Mouse (Mus musculus) gastrocnemius, postnatal 10 days (tissue): ENCODE measurements around the gene D130052B06Rik. TPM values are rescaled to one million over a fixed set of nuclear protein-coding genes. Genes with fewer than 3 reads are reported as not detected.

ENCODE experiments used
- DNase-seq: peaks from one replicate; pipeline ENCODE4 v3.0.0; 2021; ENCODE audit warnings: mixed read lengths
- long read RNA-seq, 2 experiments: library from polyadenylated mRNA; stranded (forward); transcript quantifications; one replicate each; pipeline ENCODE4 v2.0.0; 2021
- total RNA-seq, 2 experiments: library from RNA; stranded (reverse); gene quantifications; 2 replicates each; pipeline ENCODE4 v1.2.3; 2021

D130052B06Rik gene
- not detected for total RNA-seq
- long read RNA-seq, experiment 1: 0 reads
- long read RNA-seq, experiment 2: 0 reads

DNA sequence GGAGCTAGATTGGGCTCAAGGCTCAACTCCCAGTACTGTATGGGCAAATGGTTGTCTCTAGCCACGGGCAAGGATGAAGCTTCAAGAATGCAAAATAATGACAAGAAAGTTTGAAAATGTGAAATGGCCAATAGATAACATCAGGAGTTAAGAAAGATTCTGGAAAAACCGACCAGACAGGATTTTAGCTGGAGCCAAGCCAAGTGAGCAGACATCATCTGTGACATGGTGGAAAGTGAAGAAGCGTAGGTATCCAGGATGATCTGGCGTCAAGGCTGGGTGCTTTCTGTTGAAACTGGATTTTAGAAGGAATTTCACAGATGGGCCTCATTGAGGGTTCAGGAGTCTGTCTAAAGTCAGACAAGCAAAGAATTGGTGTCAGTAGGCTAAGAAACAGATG is at the start of gene D130052B06Rik:
Gene D130052B06Rik (plus strand): TSS at position 317 of the 400 bp plus-strand sequence.
- no peak for DNase-seq

DNA sequence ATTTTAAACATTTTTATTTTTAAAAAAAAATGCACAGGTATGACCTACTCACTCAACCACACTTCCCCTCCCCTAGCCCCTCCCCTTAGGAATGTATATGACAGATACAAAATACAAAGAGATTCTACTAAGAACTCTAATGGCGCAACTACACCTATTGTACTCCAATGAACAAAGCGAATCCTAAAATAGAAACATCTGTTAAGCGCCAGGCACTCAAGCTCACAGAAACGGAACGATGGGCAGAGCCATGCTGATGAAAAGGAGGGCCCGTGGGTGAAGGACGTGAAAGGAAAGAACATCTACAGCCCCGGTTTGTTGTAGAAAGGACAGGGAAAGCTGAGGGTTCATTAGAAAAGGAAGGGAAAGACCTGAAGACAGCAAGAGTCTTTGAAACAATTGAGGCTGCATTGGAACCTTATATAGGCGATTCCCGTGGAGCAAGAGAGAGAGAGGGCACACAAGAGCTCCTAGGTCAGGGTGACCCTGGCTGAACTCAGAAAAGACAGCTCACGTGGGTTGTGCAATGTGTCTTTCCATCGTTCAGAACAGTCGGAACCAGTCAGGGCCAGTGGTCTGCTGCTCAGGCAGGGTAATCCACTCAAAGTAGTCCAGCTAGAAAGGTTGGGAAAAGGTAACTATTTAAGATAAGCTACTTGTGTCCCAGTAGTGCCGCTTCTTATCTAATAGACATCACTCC is 48.1 kb upstream of the D130052B06Rik start:
- DNase-seq: no peak

DNA sequence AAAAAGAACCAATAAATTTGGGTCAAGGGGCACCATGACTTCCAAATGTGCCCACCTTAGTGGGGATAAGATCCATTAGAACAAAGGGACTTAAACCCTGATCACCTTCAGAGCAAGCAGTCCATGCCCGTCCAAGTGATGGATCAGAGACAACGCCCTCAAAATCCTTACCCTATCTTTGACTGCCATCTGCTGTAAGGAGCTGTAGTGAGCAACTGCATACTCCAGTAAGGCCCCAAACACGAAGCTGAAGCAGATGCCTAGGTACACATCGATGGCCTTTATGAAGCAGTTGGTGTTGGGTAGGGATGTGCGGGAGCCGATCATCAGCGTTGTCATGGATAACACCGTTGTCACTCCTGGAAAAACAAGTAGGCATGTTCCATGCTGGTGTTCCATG is 45.0 kb upstream of the D130052B06Rik start:
- no peak for DNase-seq

DNA sequence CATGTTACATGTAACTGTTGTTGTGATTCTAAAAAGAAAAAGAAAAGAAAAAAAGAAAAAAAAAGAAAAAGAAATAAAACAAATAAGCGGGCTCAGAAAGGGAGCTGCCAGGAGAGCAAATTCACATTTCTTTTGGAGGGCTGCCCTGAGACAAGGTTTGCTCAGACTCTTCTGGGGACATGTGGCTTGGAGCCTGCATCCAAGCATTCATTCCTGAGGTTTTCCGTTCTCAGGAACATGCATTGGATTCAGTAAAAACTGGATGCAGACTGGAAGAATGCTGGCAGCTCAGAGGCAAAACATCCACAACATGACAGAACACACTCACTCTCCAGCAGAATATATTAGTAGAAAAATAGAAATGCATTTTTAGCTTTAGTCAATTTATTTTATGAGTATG is 35.2 kb upstream of the D130052B06Rik start:
- DNase-seq: no peak

DNA sequence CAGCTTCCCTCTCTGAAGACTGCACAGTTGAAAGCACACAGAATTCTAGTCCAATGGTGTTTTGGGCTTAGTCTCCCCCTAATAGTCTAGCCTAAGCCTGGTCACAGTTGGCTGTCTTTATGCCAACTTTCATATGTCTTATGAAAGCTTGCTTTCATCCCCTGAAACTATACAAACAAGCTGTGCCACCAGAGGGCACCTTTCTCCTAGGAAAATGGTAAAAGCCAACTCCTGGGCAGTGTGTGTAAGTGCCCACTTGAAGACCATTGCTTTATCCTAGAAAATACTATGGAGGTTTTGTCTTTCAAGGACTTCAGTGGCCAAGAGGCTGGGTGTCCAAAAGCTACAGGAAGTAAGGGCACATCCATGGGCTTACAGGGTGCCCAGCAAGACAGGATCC is 28.7 kb upstream of the D130052B06Rik start:
- DNase-seq: no peak

DNA sequence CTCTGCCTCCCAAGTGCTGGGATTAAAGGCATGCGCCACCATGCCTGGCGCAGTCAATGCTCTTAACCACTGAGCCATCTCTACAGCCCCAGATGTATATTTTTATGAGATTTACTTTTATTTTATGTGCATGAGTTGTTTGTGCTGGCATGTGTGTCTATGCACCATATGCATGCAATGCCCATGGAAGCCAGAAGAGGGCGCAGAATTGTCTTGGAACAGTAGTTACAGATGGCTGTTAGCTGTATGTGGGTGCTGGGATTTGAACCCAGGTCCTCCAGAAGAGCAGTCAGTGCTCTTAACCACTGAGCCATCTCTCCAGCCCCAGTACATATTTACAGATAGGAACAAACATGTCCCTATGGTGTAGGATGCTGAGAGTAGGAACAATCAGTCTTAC is 24.2 kb upstream of the D130052B06Rik start:
- DNase-seq: no peak

DNA sequence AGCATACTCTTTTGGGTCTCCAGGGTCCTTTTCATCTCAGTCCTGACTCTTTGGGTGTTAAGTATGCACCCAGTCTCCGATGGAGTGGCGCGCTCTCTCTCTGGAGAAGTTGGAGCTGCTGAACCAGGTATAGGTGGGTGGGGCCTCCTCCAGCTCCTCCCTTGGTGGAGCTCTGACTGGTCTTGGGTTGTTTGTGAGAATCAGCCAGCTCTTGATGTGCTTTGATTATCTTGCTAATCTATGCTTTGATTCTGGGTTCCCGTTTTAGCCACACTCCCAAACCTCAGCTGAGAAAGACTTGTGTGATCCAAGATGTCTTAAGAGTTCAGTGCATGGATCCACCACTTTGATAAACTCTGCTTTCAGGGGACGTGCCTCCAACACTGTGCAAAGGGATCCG is 20.2 kb upstream of the D130052B06Rik start, which contains the start of gene Gabrp:
Gene Gabrp (minus strand): TSS at position 101 of the 400 bp plus-strand sequence.
- no peak for DNase-seq

DNA sequence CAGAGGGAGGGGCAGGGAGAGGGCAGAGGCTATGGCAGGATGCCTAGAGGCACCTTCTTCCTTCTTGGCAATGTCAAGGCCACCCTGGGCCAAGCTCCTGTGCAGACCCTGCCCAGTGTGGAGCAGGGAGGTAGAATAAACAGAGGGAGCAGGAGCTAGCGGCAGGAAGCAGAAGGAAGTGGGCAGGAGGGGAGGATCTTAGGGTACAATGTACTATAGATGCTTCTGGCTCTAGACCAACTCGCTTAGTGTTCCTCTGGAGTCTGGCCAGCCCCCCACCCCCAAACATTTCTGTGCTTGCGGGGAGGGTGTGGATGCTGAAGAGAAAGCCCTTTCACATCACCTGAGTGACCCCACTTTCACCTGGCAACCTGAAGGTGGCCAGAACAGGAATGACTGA is 19.5 kb upstream of the D130052B06Rik start:
- no peak for DNase-seq

DNA sequence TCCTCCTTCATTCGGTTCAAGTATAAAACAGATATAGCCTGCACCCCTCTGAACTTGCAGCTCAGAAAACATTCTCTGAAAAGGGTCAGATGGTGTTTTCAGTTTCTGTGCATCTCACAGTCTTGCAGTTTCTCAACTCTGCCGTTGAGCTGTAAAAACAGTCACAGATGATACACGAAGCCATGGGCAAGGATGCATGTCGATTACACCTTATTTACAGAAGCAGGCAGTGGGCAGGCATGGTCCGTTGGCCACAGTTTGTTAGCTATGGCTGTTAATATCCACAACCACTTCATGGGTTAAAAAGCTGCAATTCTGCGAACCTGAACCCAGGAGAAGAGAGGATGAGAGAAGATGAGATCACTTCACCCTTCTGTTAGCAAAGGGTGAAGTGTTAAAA is 12.5 kb upstream of the D130052B06Rik start:
- DNase-seq: no peak

DNA sequence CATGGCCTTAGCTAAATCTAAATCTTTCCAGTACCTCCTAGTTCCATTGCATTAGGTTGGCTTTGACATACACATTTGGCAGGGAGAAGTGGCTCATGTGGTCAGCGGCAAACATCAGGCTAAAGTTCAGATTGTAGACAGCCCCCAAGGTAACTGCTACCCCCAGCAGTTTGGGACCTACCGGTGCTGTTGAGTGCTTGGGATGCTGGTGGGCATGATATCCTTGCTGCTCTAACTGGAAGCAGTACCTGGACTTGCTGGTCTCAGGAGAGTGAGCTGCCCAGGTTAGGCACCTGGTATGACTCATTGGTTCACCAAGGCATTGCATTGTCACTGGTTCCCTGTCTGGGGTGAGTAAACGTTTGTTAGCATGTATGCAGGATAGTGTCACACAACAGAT is 8.3 kb upstream of the D130052B06Rik start:
- DNase-seq: no peak

DNA sequence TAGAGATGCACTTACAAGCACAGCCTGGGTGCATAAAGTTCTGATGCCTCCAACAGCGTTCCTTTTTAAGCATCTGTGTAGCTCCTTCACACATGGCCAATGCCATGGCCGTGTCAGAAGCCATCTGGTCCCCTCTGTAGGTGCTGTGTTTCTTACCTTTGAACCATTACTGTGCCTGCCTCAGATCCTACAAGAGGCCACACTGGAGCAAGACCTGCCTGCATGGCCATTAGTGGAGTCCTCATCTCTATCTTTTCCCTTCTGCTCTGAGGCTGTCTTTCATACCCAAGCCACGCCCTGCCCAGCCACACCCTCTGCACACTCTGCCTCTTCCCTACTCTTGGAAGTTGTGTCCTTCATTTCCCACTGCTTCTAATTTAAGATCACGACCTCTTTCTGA is 6.3 kb upstream of the D130052B06Rik start:
- no peak for DNase-seq

DNA sequence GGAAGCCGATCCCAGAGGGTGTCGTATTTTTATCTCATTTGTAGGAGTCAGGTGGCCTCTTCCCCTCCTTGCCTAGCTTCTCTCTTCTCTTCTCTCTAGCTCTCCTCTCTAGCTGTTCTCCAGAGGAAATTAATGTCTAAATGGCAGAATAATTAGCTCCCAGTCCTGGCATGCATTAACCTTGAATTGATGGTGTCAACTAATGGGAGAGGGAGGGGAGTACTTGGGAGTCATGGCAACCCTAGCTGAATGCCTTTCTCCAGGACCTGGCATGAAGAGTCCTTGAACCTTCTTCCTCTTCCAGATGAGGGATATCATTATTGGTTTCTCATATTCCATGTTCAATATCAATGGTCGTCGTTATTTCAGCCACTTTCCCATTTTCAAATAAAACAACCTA is 2.4 kb upstream of the D130052B06Rik start:
- DNase-seq: no peak

DNA sequence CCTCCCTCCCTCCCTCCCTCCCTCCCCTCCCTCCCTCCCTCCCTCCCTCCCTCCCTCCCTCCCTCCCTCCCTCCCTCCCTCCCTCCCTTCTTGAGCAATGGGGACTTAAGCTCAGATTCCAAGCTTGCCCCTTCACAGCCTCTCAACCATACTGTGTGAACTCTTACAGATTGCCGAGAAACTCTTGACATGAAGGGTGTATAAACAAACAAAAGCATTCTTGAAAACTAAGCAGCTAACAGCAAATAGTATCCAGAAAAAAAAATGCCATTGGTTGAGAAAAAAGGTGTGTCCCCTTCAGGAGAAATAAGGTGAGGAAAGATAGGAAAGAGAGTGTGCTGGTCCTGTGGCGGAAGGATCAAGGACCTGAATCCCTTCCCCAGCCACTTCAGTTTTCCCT is 4.1 kb downstream of the D130052B06Rik start:
- DNase-seq: no peak

DNA sequence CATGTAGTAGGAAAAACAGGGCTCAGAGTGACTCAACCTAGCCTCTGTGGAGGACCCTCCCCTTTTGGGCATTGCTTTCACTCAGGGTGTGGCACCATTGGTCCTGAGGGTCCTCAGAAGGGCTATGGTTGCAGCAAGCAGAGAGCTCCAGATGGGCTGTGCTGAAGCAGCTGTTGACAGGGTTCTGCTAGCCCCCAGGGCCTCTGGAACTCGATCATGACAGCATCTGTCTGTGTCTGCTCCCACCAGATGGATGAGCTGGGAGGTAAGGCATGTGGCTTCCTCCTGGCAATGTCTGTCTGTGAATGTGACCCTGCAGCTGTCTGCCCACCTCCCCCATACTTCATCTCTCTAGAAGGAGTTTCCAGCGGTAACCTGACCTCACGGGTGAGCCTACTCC is 8.7 kb downstream of the D130052B06Rik start:
- DNase-seq: no peak

DNA sequence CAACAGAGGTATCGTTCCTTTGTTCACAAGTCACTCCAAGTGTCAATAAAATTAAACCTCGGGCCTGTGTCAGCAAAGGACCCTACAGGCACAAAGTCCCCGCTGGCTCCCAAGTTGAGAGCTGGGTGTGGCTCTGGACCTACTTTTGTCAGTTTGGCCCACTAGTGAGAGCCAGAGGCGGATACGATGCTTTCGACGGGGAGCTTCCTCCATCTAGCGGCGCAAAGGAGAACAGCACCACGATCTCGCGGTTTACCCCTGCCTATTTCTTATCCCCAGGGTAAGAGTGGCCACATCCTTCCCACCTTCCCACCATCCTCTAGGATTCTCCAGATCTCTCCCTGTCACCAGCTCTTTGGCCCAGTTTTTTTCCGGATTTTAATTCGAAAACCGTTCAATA is 15.1 kb downstream of the D130052B06Rik start:
- peak; percentile 75 for DNase-seq

DNA sequence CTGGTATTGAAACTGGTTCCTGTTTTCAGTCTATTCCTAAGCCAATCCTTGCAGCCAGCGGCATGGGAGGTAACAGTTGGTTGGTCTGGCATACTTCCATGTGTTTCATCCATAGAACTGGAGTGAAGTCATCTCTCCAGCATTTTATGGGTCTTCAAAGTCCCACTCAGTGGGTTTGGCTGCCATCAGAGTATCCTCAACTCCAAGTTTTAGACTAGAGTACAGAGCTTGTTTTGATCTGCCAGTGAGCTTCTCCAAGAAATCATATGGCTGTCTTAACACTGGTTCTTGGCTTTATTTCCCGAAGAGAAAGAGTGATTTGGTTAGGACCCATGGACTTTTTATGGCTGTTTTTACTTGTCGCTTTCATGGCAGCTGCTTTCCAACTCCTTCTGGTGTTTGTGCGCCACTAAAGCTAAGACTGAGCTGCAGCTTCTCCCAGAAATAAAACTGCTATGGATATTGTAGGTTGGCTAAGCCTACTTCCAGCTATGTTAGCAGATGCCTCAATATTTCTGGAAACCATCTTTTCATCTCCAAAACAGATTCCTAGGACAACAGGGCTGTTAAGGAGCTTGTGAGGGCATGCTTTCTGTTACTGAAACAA is 28.1 kb downstream of the D130052B06Rik start:
- DNase-seq: no peak

DNA sequence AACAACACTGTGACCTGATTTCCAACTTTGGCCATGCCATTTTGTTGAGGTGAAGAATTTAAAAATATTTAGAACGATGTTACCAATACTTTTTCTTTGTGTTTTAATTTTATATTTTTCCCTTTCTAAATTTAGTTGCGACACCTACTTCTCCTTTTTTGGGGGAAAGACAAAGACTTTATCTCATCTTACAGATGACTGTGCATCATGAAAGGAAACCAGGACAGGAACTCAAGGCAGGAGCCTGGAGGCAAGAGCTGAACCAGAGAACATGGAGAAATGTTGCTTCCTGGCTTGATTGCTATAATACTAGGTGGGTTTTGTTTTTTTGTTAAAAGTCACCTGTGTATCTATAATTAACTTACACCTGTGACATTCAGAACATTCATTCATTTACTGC is 38.0 kb downstream of the D130052B06Rik start:
- DNase-seq: no peak

DNA sequence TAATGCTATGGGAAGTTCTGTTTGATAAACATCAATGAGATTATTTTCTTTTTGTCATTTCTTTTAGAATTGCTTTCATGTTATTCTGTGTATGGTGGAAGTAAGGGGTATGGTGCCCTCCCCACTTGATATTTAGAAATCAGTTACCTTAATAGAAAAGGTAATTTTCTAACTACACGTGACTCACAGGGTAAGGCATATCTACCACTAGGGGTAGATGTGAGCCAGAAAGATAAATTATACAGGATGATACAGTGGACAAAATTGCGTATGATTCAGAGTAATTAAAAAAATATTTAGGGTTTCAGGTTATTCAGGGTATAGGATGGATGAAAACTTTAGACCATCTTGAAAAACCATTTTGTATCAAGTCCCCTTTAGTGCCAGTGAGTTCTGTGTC is 50.3 kb downstream of the D130052B06Rik start:
- DNase-seq: no peak

DNA sequence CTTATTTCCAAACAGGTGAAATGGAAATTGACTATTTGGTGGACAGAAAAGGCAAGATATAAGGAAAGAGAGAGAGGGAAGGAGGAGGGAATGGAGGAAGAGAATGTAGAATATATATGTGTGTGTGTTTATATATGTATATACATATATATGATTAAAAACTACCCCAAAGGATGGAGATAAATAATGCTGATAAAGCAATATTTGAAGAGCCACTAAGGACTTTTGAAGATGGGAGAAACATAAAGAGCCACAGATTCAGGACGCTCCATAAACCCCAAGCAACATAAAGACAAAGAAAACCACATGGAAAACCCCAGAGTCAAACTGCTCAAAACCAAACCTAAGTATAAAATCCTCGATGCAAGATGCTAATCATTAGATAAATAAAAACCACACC is 55.4 kb downstream of the D130052B06Rik start:
- DNase-seq: no peak

DNA sequence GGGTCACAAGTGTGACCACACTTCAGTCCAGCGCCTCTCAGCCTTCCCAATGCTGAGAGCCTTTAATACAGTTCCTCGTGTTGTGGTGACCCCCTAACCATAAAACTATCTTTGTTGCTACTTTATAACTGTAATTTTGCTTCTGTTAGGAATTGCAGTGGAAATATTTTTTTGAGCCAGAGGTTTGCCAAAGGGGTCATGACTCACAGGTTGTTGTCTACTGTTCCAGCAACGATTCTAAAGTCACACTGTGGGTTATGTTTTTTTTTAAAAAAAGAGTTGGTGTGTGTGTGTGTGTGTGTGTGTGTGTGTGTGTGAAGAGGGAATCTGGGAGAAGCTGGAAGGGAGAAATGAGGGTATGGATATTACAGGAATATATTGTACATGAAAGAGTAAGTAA is 56.1 kb downstream of the D130052B06Rik start:
- DNase-seq: no peak

DNA sequence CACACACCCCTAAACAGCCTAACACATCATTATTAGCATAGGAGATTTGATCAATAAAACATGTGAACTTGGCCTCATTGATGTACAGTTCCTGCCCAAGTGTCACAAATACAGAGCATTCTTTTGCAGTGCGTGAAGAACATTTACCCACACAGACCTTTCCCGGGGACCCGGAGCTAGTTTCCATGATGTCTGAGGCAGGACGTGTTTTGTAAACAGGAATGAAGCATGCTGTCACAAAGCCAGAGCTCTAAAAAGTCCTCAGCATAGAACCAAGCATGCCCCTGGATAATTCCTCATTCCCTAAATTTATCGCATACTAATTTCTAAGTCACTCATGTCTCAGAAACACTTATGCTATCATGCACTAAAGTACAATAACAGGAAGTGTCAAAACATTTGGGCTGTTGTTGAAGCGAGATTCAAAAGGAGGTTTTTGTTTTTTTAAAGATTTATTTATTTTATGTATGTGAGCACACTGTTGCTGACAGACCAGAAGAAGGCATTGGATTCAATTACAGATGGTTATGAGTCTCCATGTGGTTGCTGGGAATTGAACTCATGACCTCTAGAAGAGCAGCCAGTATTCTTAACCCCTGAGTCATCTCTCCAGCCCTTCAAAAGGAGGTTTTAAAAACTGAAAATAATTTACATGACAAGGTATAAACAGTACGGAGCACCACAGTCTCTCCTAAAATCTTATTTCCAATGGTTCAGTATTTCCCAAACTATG is 56.9 kb downstream of the D130052B06Rik start:
- no peak for DNase-seq

DNA sequence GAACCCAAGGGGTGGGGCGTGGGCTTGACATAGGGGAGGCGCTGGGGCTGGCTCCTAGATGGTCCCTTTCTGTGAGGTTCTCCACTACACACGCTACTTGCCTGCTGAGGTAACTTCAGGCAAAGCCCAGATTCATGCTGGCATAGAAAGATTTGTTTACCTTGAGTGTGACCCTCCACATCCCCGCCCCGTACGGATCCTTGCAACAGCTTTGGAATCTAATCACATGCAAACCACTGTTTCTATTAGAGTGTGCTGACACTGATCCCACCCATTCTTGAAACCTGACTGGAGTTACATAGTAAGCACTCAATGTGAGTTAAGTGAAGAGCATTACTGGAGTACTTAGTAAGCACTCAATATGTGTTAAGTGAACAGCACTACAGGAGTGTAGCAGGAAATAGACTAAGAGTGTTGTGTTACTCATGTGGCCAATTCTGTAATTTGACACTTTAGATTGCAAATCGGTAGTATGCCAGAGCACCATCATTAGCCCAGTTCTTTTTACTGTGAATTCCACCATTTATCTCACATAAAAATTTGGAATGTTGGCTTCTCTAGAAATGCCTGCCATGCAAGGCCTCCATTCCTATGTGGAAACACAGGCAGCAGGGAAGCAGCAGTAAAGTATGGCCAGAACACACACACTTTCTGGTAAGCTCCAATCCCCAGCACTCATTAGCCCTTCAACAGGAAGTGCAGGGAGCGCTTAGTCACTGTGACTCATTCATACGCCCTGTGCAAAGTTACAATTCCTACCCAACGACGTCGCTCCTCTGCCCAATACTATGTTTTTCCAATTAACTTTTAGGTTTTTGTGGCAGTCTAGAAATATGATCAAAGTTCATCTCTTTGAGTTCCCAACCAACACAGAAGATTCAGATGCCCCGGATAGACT is 61.2 kb downstream of the D130052B06Rik start:
- no peak for DNase-seq
